Mouse (Mus musculus): ENCODE data around the gene Clstn2. TPM values are rescaled to one million over a fixed set of nuclear protein-coding genes. Genes with fewer than 3 reads are reported as not detected.

Clstn2 gene
- total RNA-seq, 1 experiment from 2014 or later, result 4.6 TPM

GRCm38 (mm10) chr9:97950378-97951006 lies 82.5 kb downstream of the Clstn2 start:
- no peak for DNase-seq

- no peak for DNase-seq
These were observed 113.7 kb downstream of the Clstn2 start for GRCm38 (mm10) chr9:97919326-97919725.

- no peak for DNase-seq
These were observed 141.6 kb downstream of the Clstn2 start for GRCm38 (mm10) chr9:97891415-97891814.

GRCm38 (mm10) chr9:97883336-97883735 lies 149.6 kb downstream of the Clstn2 start:
- no peak for DNase-seq

- DNase-seq, result no peak
These were observed 165.8 kb downstream of the Clstn2 start for GRCm38 (mm10) chr9:97867013-97867700.

GRCm38 (mm10) chr9:97852859-97853258 lies 180.1 kb downstream of the Clstn2 start:
- no peak for DNase-seq

- no peak for DNase-seq
These were observed 184.8 kb downstream of the Clstn2 start for GRCm38 (mm10) chr9:97847873-97848838.

GRCm38 (mm10) chr9:97842054-97842453 lies 190.9 kb downstream of the Clstn2 start:
- no peak for DNase-seq

- DNase-seq, result peak; percentile 12
These were observed 201.8 kb downstream of the Clstn2 start for GRCm38 (mm10) chr9:97831216-97831615.

- DNase-seq, result no peak
These were observed 203.1 kb downstream of the Clstn2 start for GRCm38 (mm10) chr9:97829919-97830318.

GRCm38 (mm10) chr9:97827689-97828088 lies 205.3 kb downstream of the Clstn2 start:
- no peak for DNase-seq

- DNase-seq, result no peak
These were observed 206.7 kb downstream of the Clstn2 start for GRCm38 (mm10) chr9:97826077-97826947.

GRCm38 (mm10) chr9:97817116-97817515 lies 215.9 kb downstream of the Clstn2 start:
- no peak for DNase-seq

- no peak for DNase-seq
These were observed 216.7 kb downstream of the Clstn2 start for GRCm38 (mm10) chr9:97816143-97816805.

GRCm38 (mm10) chr9:97813157-97813556 lies 219.8 kb downstream of the Clstn2 start:
- DNase-seq, result no peak

- DNase-seq, result no peak
These were observed 225.9 kb downstream of the Clstn2 start for GRCm38 (mm10) chr9:97807031-97807430.

GRCm38 (mm10) chr9:97793661-97794060 lies 239.3 kb downstream of the Clstn2 start:
- DNase-seq, result no peak

- DNase-seq, result peak; percentile 27
These were observed 244.8 kb downstream of the Clstn2 start for GRCm38 (mm10) chr9:97788151-97788670.

GRCm38 (mm10) chr9:97780032-97780616 lies 252.9 kb downstream of the Clstn2 start:
- no peak for DNase-seq

GRCm38 (mm10) chr9:97775770-97776169 lies 257.2 kb downstream of the Clstn2 start:
- DNase-seq, result no peak

- no peak for DNase-seq
These were observed 258.0 kb downstream of the Clstn2 start for GRCm38 (mm10) chr9:97774991-97775390.

Data from adrenal gland, postnatal 14 days (tissue).